In genomic region chr9:96393731-96394235, GRCm38 (mm10) we compare ENCODE assay signal across 1 mouse cellular context.
TF ChIP-seq lines count a peak whose summit lies in the region.

No protein-coding gene starts in this region.

TF ChIP-seq in CH12.LX, 34 proteins besides CTCF, POLR2A, EP300 and RAD21 (continued from another document):
- no peak for TF ChIP-seq ZKSCAN1 (IDR thresholded peaks at IDR 0.05; ENCODE audit: borderline replicate concordance, low read depth, low read length)
- TF ChIP-seq CHD2 (IDR thresholded peaks at IDR 0.05; ENCODE audit: low read length), result no peak
- no peak for TF ChIP-seq GABPA (IDR thresholded peaks at IDR 0.05; ENCODE audit: insufficient replicate concordance, low read depth, low read length)
- no peak for TF ChIP-seq BHLHE40 (IDR thresholded peaks at IDR 0.05; ENCODE audit: low read depth, low read length)
- no peak for TF ChIP-seq NELFE (IDR thresholded peaks at IDR 0.05; ENCODE audit: low read depth, low read length)
- no peak for TF ChIP-seq USF2 (conservative IDR thresholded peaks at IDR 0.05; ENCODE audit: low read depth, low read length)
- TF ChIP-seq RCOR1 (conservative IDR thresholded peaks at IDR 0.05; ENCODE audit: low read depth, low read length), result no peak
